14 mouse cellular contexts compared by ENCODE assay signal in genomic region chr8:107262046-107262705, GRCm38 (mm10).
"Had no signal": no experiment of that assay in that cellular context is flagged by ENCODE, and none has a peak within 500 bp of the region (broad histone marks: within the 10 kb centered on the region; RNA-seq: fewer than 3 reads in every experiment).

No protein-coding gene starts in this region.

- H3K36me3 ChIP-seq: midbrain, embryonic 10.5 days; midbrain, embryonic 12.5 days; neural tube, embryonic 12.5 days; stomach, embryonic 15.5 days had no signal

- H3K9me3 ChIP-seq: midbrain, embryonic 10.5 days; midbrain, embryonic 12.5 days; neural tube, embryonic 12.5 days; stomach, embryonic 15.5 days had no signal

- H3K27ac ChIP-seq: midbrain, embryonic 10.5 days; midbrain, embryonic 12.5 days; neural tube, embryonic 12.5 days; stomach, embryonic 15.5 days; stomach, postnatal 0 days had no signal

- H3K9ac ChIP-seq: lung, embryonic 14.5 days; midbrain, embryonic 12.5 days; neural tube, embryonic 12.5 days; stomach, embryonic 15.5 days had no signal

- H3K27me3 ChIP-seq: midbrain, embryonic 12.5 days; neural tube, embryonic 12.5 days; stomach, embryonic 15.5 days had no signal

- H3K4me3 ChIP-seq: midbrain, embryonic 10.5 days; midbrain, embryonic 12.5 days; myocyte; neural tube, embryonic 12.5 days; stomach, embryonic 15.5 days had no signal

- DNase-seq: lung, adult 18-20 months; lung, embryonic 14.5 days; lung, postnatal 10 days; lung, postnatal 4 days; midbrain, embryonic 14.5 days; right cerebral cortex, postnatal 14 days; thymus, adult 2 months; thymus, postnatal 4 days had no signal
